Mouse (Mus musculus): ENCODE measurements at regions not wholly inside any gene's neighbourhood (a gene's known extent, or its start where the extent isn't known, plus 50 kb on each side); places are given as distances from the start of the nearest gene placed in this dataset.
A peak's percentile ranks its signal among the peaks of the same experiment; 100 is the strongest.

DNA sequence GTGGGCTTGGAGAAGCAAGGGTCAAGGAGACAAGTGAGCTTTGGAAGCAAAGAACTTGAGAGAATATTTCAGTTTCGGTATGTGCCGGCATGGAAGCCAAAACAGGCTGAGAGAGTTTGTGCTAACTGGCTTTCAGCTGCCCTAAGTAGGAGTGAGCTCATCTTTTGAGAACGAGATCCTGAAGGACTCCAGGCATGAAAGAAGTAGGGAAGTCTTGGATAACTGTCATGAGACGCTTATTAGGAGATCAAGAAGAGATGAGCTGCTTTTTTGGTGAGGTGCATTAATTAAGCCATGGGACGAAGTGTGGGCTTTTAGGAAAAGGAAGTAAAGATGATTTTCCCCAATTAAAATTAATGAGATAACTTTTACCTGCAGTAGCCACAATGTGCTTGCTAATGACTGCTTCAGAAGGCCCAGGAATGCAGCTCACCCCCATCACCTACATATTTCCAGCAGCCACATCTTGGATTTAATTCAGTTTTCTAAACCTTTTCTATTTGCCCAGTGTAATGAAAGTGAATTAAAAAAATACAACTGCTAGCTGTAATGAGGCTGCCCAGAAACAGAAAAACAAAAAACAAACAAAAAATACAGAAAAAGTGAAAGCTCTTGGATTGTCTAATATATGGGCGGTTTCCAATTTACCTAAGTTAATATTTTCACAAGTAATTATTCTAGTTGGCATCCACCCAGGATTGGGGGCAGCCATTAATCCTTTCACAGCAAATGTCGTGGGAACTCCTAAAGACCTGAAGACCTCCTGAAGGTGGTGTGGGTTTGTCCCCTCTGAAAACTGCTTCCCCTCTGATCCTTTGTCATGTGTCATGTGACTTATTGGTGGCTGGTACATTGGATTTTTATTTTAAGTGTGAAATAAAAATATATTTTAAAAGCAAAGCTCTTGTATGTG lies 204.7 kb upstream of the Slc39a10 start:
- DNase-seq (ENCODE audit: extremely low read depth, low read depth), result no peak

GRCm38 (mm10) chr1:47094498-47094897 lies 201.8 kb upstream of the Slc39a10 start:
- no peak for DNase-seq (ENCODE audit: extremely low read depth, low read depth)

DNA sequence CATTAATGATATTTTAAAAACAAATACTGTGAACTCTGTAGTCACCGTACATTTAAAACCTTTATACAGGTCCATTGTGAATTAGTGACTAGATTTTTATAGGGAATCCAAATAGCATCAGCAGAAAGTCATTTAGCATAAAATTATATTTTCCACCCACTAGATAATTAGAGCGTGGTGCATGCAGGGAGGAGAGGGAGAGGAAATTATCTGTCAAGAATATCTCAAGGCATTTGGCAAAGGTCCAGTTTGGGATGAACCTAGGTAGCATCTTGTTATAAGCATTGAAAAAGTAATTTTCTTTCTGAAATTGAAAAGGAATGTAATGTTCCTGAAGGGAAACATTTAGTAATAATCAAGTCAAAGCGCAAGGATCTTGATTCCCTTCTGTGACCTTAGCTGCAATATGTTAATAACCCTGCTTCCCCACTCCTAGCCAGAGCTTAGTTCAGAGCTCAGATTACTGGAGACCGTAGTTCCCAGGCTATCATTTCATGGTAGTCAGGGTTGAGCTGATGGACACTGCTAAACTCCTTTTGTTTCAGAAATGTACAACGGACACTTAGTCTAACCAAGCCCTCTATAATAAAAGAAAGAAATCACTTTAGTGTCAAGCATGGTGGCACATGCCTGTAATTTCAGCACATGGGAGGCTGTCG lies 200.8 kb upstream of the Slc39a10 start:
- DNase-seq (ENCODE audit: extremely low read depth, low read depth), result no peak

GRCm38 (mm10) chr1:47076423-47076822 lies 183.8 kb upstream of the Slc39a10 start:
- DNase-seq (ENCODE audit: extremely low read depth, low read depth), result no peak

- no peak for DNase-seq (ENCODE audit: extremely low read depth, low read depth)
Observed at GRCm38 (mm10) chr1:47058149-47058548, 165.5 kb upstream of the Slc39a10 start.

DNA sequence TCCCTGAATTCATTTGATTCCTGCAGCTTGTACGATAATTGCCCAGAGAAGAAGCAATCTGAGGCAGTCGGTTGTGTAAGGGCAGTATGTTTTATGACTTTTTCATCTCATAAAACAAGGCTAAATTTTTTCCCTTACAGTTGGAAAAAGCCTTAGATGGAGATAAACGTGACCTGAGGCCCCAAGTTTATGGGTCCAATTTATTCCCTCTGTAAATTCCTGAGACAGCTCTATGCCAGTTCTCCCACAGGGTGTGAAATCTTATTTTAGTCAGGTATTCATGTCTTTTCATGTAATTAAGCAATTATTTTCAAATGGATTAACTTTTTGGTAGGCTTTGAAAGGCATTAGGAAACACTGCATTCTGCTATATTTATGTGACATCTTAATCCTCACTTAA lies 164.7 kb upstream of the Slc39a10 start:
- DNase-seq (ENCODE audit: extremely low read depth, low read depth), result no peak

DNA sequence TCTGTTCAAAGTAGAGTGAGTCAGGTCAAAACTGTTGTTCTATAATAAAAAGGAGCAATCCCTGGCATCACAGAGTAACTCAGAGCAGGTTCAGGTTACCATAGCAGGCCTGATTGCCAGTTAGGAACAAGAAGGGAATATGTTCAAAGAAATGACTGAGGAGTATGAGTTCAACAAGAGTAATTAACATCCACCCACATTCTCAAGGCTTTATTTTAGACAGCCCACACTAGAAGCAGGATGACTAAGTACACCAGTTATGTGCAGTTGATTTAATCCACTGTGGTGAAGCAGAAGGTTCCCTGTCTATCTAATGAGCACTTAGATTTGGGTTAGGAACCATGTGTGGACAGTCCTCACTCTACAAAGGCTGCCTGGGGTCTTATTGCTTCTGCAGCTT lies 158.5 kb upstream of the Slc39a10 start:
- no peak for DNase-seq (ENCODE audit: extremely low read depth, low read depth)

DNA sequence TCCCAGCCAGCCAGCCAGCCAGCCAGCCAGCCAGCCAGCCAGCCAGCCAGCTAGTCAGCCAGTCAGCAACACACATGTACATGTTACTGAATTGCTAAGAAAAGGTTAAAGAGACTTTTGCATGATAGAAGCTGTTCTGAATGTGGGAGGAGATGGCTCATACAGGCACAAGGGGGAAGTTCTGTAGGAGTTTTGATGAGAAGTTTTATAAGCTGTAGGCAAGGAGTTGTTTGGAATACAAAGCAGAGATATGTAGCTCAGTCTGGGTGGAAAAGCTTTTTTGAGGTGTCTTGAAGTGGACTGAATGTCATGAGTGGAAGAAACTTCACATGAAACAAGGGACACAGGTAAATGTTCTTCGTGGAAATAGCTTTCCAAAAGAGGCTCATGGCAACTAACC lies 157.8 kb upstream of the Slc39a10 start:
- no peak for DNase-seq (ENCODE audit: extremely low read depth, low read depth)

DNA sequence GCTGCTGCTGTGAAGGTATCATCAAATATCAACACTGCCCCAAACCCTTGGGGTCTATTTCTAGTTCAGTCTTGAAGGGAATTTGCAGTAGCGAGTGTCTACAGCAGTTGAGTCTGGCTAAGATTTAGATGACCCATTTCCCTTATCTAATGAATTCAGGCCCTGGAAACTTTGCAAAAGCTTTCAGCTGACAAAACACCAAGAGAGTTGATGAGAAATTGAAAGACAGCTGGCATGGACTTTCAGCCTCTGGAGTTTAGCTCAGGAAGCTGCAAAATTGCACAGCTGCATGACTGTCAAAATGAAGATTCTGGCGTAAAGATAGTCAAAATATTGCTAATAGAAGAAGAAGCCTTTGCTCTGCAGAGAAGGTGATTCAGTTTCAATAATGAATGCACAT lies 144.9 kb upstream of the Slc39a10 start:
- no peak for DNase-seq (ENCODE audit: extremely low read depth, low read depth)

DNA sequence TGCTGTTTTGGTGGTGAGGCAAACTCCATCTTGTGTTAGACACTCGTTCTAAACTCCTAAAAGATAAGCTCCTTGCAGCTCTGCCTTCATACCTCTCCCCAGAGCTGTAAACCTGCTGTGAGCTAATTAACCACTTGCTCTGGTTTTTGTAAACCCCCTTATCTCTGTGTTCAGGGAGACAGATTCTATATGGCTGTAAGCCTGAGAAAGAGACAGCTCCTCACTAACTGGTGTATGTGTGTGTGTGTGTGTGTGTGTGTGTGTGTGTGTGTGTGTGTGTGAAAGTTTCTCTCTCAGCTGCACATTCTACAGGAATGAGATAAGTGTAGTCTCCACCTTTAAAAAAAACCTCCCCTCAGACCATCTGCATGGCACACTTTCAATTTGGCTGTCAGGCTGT lies 126.7 kb upstream of the Slc39a10 start:
- no peak for DNase-seq (ENCODE audit: extremely low read depth, low read depth)

DNA sequence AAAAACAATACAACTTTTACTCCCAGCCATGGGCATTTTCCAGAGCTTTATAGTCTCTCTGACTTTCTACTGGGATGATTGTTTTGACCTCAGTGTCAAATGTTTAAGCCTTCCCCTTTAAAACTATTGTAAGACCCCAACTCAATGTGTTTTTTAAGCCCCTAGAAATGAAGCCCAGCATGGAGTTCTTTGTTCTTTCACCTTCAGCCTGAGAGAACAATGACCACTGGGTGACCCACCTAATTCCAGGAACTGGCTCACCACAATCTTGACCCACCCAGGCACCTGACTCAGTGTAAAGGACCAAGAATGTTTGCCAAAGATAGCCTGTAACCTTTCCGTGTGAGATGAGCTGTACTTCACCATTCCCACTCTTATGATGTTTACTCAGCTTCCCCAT lies 121.9 kb upstream of the Slc39a10 start:
- no peak for DNase-seq (ENCODE audit: extremely low read depth, low read depth)

DNA sequence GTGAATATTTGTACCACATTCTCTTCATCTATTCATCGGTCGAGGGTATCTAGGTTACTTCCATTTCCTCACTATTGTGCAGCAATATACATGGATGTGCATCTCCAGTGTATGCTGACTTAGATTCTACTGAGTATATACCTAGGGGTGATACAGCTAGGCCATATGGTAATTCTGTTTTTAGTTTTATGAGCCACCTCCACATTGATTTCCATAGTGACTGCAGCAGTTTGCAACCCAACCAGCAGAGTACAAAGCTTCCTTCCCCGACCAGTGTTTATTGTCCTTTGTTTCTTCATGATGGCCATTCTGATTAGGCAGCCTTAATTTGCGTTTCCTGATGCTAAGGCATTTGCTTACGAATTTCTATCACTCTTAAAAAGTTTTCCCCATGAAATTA lies 111.1 kb upstream of the Slc39a10 start:
- no peak for DNase-seq (ENCODE audit: extremely low read depth, low read depth)

DNA sequence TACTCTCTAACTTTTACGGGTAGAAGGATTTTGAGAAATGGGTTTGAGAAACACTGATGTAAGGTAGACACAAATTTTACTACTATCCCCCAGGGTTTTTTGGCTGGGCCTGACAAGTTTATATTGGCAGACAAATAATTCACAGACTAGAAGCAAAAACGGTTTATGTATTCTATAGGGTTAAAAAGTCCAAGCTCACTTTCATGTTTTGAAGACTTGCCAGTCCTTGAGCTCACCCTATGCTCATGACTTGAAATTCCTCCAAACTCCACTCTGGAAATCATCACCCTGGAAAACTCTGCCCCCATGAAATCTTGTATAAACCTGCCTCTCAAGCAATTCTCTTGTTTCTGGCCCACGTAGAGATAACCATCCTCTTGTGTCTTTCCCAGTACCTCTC lies 106.7 kb upstream of the Slc39a10 start:
- DNase-seq (ENCODE audit: extremely low read depth, low read depth), result no peak

GRCm38 (mm10) chr1:46985978-46986377 lies 93.3 kb upstream of the Slc39a10 start:
- no peak for DNase-seq (ENCODE audit: extremely low read depth, low read depth)

DNA sequence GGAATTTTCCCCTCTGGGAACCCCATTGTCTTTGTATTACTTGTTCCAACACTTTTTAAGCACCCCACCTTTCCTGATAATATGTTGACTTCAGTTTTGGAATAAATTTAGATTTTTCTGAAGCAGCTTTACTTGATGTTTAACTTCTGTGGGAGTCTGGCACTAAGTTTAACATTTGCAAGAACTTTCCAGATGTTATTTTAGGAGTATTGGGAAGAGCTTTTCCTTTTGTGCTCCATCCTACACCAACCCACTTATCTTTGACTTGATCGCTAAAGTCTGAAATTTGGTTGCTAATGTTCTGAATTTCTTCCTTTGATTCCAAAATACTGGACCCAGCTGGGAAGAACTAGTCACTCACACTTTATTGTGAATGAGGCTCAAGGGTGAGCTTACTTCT lies 90.4 kb upstream of the Slc39a10 start:
- DNase-seq (ENCODE audit: extremely low read depth, low read depth), result no peak

- peak; percentile 20 for DNase-seq (ENCODE audit: extremely low read depth, low read depth)
Observed at GRCm38 (mm10) chr1:46970470-46970869, 77.8 kb upstream of the Slc39a10 start.

DNA sequence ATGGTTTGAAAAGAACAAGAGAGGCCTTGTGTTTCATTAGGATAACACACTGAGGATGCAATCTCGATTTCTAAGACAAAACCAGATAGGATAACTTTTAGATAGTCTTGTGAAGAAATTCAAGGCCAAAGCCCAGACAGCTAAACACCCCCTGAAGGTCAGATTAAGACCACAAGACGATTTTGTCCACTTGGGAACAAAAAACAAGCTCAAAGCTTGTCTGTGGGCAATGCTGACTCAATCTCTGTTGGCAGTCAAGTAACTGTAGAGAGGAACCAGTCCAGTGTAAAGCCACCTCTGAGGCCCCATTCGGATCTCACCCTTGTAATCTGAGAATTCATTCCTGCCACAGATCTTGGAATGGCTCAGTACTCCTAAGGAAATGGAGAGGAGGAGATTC lies 75.7 kb upstream of the Slc39a10 start:
- DNase-seq (ENCODE audit: extremely low read depth, low read depth), result no peak

- DNase-seq (ENCODE audit: extremely low read depth, low read depth), result no peak
Observed at GRCm38 (mm10) chr1:46966917-46967266, 74.2 kb upstream of the Slc39a10 start.

GRCm38 (mm10) chr1:46965996-46966916 lies 73.6 kb upstream of the Slc39a10 start:
- no peak for DNase-seq (ENCODE audit: extremely low read depth, low read depth)

- DNase-seq (ENCODE audit: extremely low read depth, low read depth), result no peak
Observed at GRCm38 (mm10) chr1:46963973-46964727, 71.5 kb upstream of the Slc39a10 start.

Data from MEL-GATA-1-ER (cell line).